Mouse (Mus musculus) liver, embryonic 11.5 days (tissue): ENCODE results near the gene Palm2. TPM values are rescaled to one million over a fixed set of nuclear protein-coding genes. Genes with fewer than 3 reads are reported as not detected.

ENCODE experiments used
- ATAC-seq: fragments of 200-750 bp; cut with Nextera tagmentation; replicated peaks from 2 replicates; pipeline ENCODE4 v1.8.0; 2017; ENCODE audit warnings: moderate number of reproducible peaks, mild to moderate bottlenecking, moderate TSS enrichment, moderate library complexity; ENCODE audit not compliant: low FRiP score
- DNase-seq: peaks from one replicate; pipeline ENCODE4 v3.0.0-alpha.2; 2017; ENCODE audit warnings: low spot score
- H3K27ac ChIP-seq: fragments of 300-500 bp; sonication (generic); 2 replicates; pipeline ENCODE4 v1.5.1; 2014; ENCODE audit warnings: mild to moderate bottlenecking, low read depth, low read length, control low read depth
- H3K27me3 ChIP-seq: fragments of 300-500 bp; sonication (generic); replicated peaks from 2 replicates; pipeline ENCODE4 v1.6.1; 2014; ENCODE audit warnings: low read length, mixed read lengths; ENCODE audit not compliant: control insufficient read depth, insufficient read depth
- H3K36me3 ChIP-seq: fragments of 300-500 bp; sonication (generic); 2 replicates; pipeline ENCODE4 v1.6.1; 2014; ENCODE audit warnings: mild to moderate bottlenecking, low read length, moderate library complexity, mixed read lengths; ENCODE audit not compliant: control insufficient read depth, insufficient read depth
- H3K4me1 ChIP-seq: fragments of 300-500 bp; sonication (generic); replicated peaks from 2 replicates; pipeline ENCODE4 v1.6.1; 2014; ENCODE audit warnings: low read length, mixed read lengths; ENCODE audit not compliant: control insufficient read depth, insufficient read depth
- H3K4me2 ChIP-seq: fragments of 300-500 bp; sonication (generic); 2 replicates; pipeline ENCODE4 v1.6.1; 2014; ENCODE audit warnings: mild to moderate bottlenecking, control low read depth, moderate library complexity
- H3K4me3 ChIP-seq: fragments of 300-500 bp; sonication (generic); 2 replicates; pipeline ENCODE4 v1.5.1; 2014; ENCODE audit warnings: low read depth, low read length, control low read depth
- H3K9ac ChIP-seq: fragments of 300-500 bp; sonication (generic); 2 replicates; pipeline ENCODE4 v1.6.1; 2014; ENCODE audit warnings: low read depth, low read length, control low read depth
- H3K9me3 ChIP-seq: fragments of 300-500 bp; sonication (generic); 2 replicates; pipeline ENCODE4 v1.6.1; 2016; ENCODE audit warnings: low read length, inconsistent platforms, mixed read lengths; ENCODE audit not compliant: control insufficient read depth
- WGBS: fragments of 180-500 bp; shearing (Covaris S2); extraction: QIAGEN DNeasy Blood & Tissue Kit; methylation state at CpG from one replicate; pipeline ENCODE4 v1.1.7; 2014; 5-methylcytosine and 5-hydroxymethylcytosine counted together
- polyA plus RNA-seq: library from polyadenylated mRNA; unstranded; fragments of >200 nt; fragmentation: Nextera tagmentation; extraction: Ambion mirVana; gene quantifications from 2 replicates; pipeline ENCODE4 v1.2.1, GENCODE M21; 2014

Palm2 gene
- polyA plus RNA-seq, 1 experiment from 2014 or later: 0.71 TPM

GRCm38 (mm10) chr4:57730047-57730446, 296.0 kb downstream of the Palm2 start:
- Histone ChIP-seq H3K27ac (no peak overlapping the region), H3K9me3 (no peaks in the 10 kb centered on the region), H3K4me1 (no peaks in the 10 kb centered on the region), H3K4me3 (no peak overlapping the region), H3K9ac (no peak overlapping the region), H3K36me3 (no peaks in the 10 kb centered on the region), H3K27me3 (no peaks in the 10 kb centered on the region), H3K4me2 (no peak overlapping the region)
- DNase-seq: no peak
- ATAC-seq: no peak
- WGBS: 86% methylated on average over 6 of the region's 6 CpGs

GRCm38 (mm10) chr4:57730801-57731598, 297.0 kb downstream of the Palm2 start:
- 74% methylated on average over 11 of the region's 11 CpGs for WGBS
- no peaks in the 10 kb centered on the region for H3K27me3 ChIP-seq

GRCm38 (mm10) chr4:57732351-57732750, 298.3 kb downstream of the Palm2 start:
- no peak overlapping the region for H3K27ac ChIP-seq
- WGBS: 78% methylated on average over 5 of the region's 5 CpGs
- H3K4me1 ChIP-seq: no peaks in the 10 kb centered on the region
- no peak for ATAC-seq
- DNase-seq: no peak
- H3K36me3 ChIP-seq: no peaks in the 10 kb centered on the region
- H3K27me3 ChIP-seq: no peaks in the 10 kb centered on the region
- H3K4me3 ChIP-seq: no peak overlapping the region
- H3K9me3 ChIP-seq: no peaks in the 10 kb centered on the region
- H3K4me2 ChIP-seq: no peak overlapping the region
- no peak overlapping the region for H3K9ac ChIP-seq

More at GRCm38 (mm10) chr4:57730801-57731598, 297.0 kb downstream of the Palm2 start:
- Histone ChIP-seq H3K9ac (no peak overlapping the region), H3K9me3 (no peaks in the 10 kb centered on the region), H3K4me3 (no peak overlapping the region), H3K4me2 (no peak overlapping the region), H3K36me3 (no peaks in the 10 kb centered on the region), H3K4me1 (no peaks in the 10 kb centered on the region), H3K27ac (no peak overlapping the region)
- DNase-seq (no peak), ATAC-seq (no peak)

- H3K4me3 ChIP-seq: no peak overlapping the region
- H3K4me2 ChIP-seq: no peak overlapping the region
- 67% methylated on average over 3 of the region's 3 CpGs for WGBS
- no peaks in the 10 kb centered on the region for H3K4me1 ChIP-seq
- no peak for DNase-seq
- H3K27me3 ChIP-seq: no peaks in the 10 kb centered on the region
- H3K36me3 ChIP-seq: no peaks in the 10 kb centered on the region
- no peak overlapping the region for H3K9ac ChIP-seq
- H3K27ac ChIP-seq: no peak overlapping the region
- H3K9me3 ChIP-seq: no peaks in the 10 kb centered on the region
- ATAC-seq: no peak
Observed at GRCm38 (mm10) chr4:57733445-57733844, 299.4 kb downstream of the Palm2 start.

- no peak overlapping the region for H3K9ac ChIP-seq
- no peaks in the 10 kb centered on the region for H3K4me1 ChIP-seq
- ATAC-seq (no peak), DNase-seq (no peak)
- H3K27ac ChIP-seq: no peak overlapping the region
- H3K4me2 ChIP-seq: no peak overlapping the region
- WGBS: 78% methylated on average over 5 of the region's 5 CpGs
- no peak overlapping the region for H3K4me3 ChIP-seq
- H3K36me3 ChIP-seq: no peaks in the 10 kb centered on the region
- no peaks in the 10 kb centered on the region for H3K27me3 ChIP-seq
- H3K9me3 ChIP-seq: no peaks in the 10 kb centered on the region
Observed at GRCm38 (mm10) chr4:57735426-57735825, 301.4 kb downstream of the Palm2 start.

GRCm38 (mm10) chr4:57738856-57739552, 305.0 kb downstream of the Palm2 start:
- no peak overlapping the region for H3K4me2 ChIP-seq
- H3K9me3 ChIP-seq: no peaks in the 10 kb centered on the region
- no peak for DNase-seq
- H3K4me1 ChIP-seq: no peaks in the 10 kb centered on the region
- no peak overlapping the region for H3K27ac ChIP-seq
- no peak overlapping the region for H3K9ac ChIP-seq
- H3K27me3 ChIP-seq: no peaks in the 10 kb centered on the region
- H3K36me3 ChIP-seq: no peaks in the 10 kb centered on the region
- H3K4me3 ChIP-seq: no peak overlapping the region
- ATAC-seq: no peak
- WGBS: 67% methylated on average over 8 of the region's 8 CpGs

- no peak for ATAC-seq
- H3K4me1 ChIP-seq: no peaks in the 10 kb centered on the region
- 58% methylated on average over 11 of the region's 11 CpGs for WGBS
- no peak for DNase-seq
- no peaks in the 10 kb centered on the region for H3K27me3 ChIP-seq
- no peak overlapping the region for H3K4me2 ChIP-seq
- no peak overlapping the region for H3K27ac ChIP-seq
- no peak overlapping the region for H3K4me3 ChIP-seq
- H3K9ac ChIP-seq: no peak overlapping the region
- H3K36me3 ChIP-seq: no peaks in the 10 kb centered on the region
- H3K9me3 ChIP-seq: no peaks in the 10 kb centered on the region
Observed at GRCm38 (mm10) chr4:57743325-57743929, 309.4 kb downstream of the Palm2 start.

- no peak for ATAC-seq
- no peak for DNase-seq
- H3K27me3 ChIP-seq: no peaks in the 10 kb centered on the region
- 52% methylated on average over 4 of the region's 4 CpGs for WGBS
- H3K36me3 ChIP-seq: no peaks in the 10 kb centered on the region
- no peak overlapping the region for H3K4me2 ChIP-seq
- H3K4me3 ChIP-seq: no peak overlapping the region
- no peaks in the 10 kb centered on the region for H3K9me3 ChIP-seq
- no peaks in the 10 kb centered on the region for H3K4me1 ChIP-seq
- no peak overlapping the region for H3K27ac ChIP-seq
- no peak overlapping the region for H3K9ac ChIP-seq
Observed at GRCm38 (mm10) chr4:57750651-57751050, 316.6 kb downstream of the Palm2 start.
